Mouse (Mus musculus): ENCODE results near the gene Trim47.

DNA sequence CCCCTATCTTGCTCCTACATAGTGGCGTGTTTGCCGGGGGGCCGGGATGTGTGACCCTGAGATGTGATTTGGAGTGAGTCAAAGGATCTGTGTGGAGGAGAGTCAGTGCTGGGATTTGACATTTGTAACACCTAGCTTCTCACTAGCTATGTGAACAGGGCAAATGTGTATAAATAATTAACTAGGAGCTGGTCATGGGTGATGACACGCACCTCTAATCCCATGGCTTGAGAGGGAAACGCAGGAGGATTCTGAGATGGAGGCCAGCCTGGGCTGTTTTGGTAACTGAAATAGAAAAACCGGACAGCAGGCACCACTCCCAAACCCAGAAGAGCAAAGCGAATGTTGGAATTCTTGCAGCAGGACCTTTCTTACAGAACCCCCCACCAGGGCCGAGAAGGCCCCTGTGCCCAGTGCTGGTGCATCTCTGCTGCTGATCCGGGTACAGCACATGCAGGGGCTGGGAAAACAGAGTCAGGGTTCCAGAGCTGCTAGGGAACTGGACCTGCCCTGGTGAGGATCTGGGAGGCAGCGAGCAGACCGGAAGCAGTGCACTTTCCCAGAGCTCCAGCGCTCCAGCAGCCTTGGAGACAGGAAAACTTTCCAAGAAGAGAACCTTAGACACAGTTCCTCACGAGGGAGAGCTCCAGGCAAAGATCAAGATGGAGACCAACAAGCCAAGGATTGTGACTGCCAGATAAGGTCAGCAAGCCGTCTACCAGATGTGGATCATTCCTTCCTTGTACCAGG is 28.1 kb downstream of the Trim47 start:
- TF ChIP-seq POLR2A (IDR thresholded peaks at IDR 0.05; ENCODE audit: insufficient read depth, low read depth, low read length) (no peak), CTCF (IDR thresholded peaks at IDR 0.05; ENCODE audit: insufficient read depth, low read depth, low read length) (no peak)

Measured in olfactory bulb, adult 2 months (tissue).